Mouse (Mus musculus) brain, embryonic 14.5 days (tissue): Measurements from ENCODE around the gene Sf3a1. TPM values are rescaled to one million over a fixed set of nuclear protein-coding genes. Genes with fewer than 3 reads are reported as not detected.

Experiments
- DNase-seq: peaks from one replicate; pipeline ENCODE4 v3.0.0-alpha.2; 2011; ENCODE audit warnings: low read depth
- CTCF ChIP-seq: fragments of 200-500 bp; IDR thresholded peaks from 2 replicates; pipeline ENCODE4 v1.5.1; 2012; ENCODE audit warnings: inconsistent platforms, mild to moderate bottlenecking, moderate library complexity, borderline replicate concordance; ENCODE audit not compliant: insufficient read depth, insufficient read length; ENCODE audit errors: extremely low read depth
- POLR2A ChIP-seq: fragments of 200-500 bp; IDR thresholded peaks from 2 replicates; pipeline ENCODE4 v1.6.1; 2012; ENCODE audit warnings: mild to moderate bottlenecking, inconsistent platforms, borderline replicate concordance; ENCODE audit not compliant: poor library complexity, insufficient read depth, insufficient read length, severe bottlenecking; ENCODE audit errors: extremely low read depth
- polyA plus RNA-seq: library from polyadenylated mRNA; depleted of rRNA; stranded (reverse); fragments of >200 nt; gene quantifications from 2 replicates; pipeline ENCODE4 v1.2.3, GENCODE M21; 2012

Sf3a1 gene
- polyA plus RNA-seq, 1 experiment: 84.0 TPM

DNA sequence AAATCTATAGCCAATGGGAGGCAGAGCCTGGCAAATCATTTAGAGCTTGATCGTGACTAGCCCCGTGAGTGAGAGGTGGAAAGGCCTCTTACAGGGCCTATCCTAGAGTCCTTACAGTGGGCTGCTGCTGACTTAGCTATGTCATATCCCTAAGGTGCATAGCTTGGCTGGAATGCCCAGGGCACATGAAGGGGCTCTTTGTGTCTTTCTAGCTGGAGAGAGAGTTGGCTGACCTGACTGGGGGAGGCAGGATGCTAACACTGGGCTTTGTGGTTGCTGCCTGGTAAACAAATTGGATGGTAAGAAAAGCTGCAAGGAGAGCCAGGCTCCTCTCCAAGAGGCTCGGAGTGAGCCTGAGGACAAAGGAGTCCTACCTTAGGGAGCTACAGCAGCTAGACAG lies 32.6 kb downstream of the Sf3a1 start:
- DNase-seq: no peak
- TF ChIP-seq CTCF (no peak), POLR2A (no peak)

DNA sequence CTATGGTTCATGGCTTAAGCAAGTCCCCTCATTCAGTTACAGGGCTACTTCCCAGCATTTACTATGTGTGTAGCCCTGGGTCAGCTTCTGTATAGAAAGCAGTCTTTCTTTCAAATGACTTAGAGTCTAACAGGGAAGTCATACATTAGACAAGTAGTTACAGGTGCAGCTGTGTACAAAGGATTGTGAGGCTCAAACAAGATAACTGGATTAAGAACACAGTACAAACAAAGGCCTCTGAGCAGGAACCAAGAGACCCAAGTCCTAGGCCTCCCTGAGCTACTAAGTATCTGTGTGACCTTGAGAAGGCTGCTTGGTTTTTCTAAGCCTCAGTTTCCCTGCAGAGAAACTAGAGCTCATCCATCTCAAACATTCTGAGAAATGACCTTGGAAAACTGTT lies 33.3 kb downstream of the Sf3a1 start:
- TF ChIP-seq CTCF: no peak
- DNase-seq: no peak

DNA sequence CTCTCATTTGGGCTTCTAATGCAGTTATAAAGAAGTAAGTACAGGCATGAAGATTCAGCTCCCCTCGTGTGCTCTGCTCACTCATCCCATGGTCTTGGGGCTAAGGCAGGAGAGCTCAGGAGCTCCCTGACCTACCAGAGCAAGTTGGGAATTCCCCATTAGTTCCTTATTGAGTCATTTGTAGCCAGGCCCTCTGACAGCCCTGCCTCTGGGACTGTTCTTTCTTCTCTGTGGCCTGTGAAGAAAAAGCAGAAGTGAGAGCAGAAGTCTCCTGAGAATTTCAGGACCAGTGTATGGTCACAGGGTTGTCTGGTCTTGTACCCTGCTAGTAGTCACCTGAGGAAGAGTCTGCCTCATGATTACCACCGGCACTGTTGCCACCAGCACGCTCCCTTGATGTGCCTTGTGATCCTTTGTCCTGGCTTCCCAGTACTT lies 35.5 kb downstream of the Sf3a1 start:
- TF ChIP-seq CTCF (no peak), POLR2A (no peak)
- DNase-seq: no peak

DNA sequence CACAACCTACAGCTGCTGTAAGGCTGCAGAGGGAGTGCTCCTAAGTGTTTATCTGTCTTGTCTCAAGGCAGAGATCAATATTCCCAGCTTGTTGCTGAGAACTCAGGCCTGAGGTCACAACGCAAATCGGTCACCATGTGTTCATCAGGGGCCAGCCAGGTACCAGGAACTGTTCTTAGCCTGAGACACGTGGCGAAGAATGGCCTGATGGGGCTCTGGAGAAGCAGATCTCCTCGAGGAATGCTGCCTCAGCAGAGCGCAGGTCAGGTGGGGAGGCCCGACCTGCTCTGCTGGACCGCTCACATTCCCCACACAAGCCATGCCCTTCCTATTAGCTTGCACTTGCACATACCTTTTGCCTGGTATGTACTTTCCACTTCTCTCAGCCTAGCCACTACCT lies 36.5 kb downstream of the Sf3a1 start:
- TF ChIP-seq POLR2A: no peak
- TF ChIP-seq CTCF: no peak
- DNase-seq: no peak

- no peak for TF ChIP-seq CTCF
- TF ChIP-seq POLR2A: no peak
- peak; percentile 5 for DNase-seq
Measured at GRCm38 (mm10) chr11:4197691-4198090, 37.5 kb downstream of the Sf3a1 start.

DNA sequence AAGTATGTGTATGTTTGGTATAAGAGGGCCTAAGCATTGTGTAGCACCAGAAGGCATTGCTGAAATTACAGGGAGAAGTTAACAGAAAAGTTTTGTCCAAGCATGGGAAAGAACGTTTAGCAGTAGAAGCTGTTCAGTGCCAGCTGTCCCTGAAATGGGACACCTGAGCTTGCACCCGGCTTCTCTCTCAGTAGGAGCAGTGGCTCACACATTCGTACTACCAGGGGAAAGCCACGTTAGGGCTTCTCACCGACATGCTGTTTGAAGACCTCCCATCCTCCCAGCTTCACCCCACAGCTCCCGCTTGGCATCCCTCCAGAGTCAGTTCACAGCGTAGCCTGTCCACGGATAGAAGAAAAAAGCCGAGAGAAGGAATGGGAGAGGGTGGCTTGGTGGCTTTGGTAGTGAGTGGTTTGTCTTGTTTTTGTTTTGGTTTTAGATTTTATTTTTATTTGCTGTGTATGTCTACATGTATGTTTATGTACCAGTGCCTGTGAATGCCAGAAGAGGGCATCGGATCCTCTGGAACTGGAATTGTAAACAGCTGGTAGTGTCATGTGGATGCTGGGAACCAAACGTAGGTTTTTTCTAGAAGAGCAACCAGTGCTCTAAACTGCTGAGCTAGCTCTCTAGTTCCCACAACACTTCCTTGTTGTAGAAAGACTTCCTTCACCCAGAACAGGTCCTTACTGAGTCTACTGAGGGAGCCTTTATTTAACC lies 42.0 kb downstream of the Sf3a1 start:
- DNase-seq: no peak
- no peak for TF ChIP-seq POLR2A
- no peak for TF ChIP-seq CTCF

- TF ChIP-seq POLR2A: no peak
- no peak for TF ChIP-seq CTCF
- no peak for DNase-seq
Measured at GRCm38 (mm10) chr11:4202995-4203704, 43.0 kb downstream of the Sf3a1 start.

DNA sequence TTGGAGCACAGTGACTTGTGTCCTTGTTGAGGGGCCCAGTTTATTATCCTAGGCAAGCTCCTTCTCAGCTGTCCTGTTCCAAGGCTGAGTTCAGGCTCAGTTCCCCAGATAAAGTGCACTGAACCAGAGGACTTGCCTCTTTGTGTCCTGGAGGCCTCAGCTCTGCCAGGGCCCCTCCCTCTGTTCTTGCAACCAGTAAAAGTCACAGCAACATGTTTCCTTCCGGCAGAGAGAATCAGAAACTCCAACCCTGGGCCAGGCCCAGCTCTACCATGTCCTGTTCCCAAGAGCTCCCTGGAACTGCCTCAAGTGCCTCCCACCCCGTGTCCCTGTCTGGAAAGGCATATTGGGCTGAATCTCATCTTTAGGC lies 43.5 kb downstream of the Sf3a1 start:
- TF ChIP-seq CTCF (no peak), POLR2A (no peak)
- DNase-seq: no peak

DNA sequence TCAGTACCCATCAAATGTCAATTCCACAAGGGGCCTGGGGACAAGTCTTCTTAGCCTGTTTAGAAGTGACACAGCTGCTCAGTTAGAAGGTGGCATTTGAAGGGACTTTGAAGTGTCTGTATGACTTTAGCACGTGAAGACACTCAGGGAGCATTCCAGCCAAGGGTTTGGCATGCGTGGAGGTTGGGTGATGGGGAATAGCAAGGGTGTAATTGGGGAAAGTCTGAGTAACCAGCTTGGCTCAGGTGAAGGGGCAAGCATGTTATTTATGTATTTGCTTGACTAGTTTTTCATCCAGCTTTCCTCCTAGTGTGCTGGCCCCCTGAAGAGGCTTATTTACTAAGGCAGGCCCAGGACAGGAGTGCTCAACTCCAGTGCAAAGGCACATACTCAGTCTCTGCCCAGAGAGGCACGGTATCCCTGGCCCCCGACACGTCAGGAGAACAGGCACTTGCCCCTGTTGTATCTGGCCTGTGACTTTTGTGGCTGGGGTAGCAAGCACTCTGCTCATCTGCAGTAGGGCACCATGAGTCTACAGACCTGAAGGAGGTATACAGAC lies 45.0 kb downstream of the Sf3a1 start:
- DNase-seq: no peak
- TF ChIP-seq POLR2A: no peak

- DNase-seq: no peak
- TF ChIP-seq POLR2A: no peak
- TF ChIP-seq CTCF: no peak
Measured at GRCm38 (mm10) chr11:4205951-4206350, 45.8 kb downstream of the Sf3a1 start.

GRCm38 (mm10) chr11:4206563-4206962 lies 46.4 kb downstream of the Sf3a1 start:
- DNase-seq: no peak
- TF ChIP-seq CTCF (no peak), POLR2A (no peak)

DNA sequence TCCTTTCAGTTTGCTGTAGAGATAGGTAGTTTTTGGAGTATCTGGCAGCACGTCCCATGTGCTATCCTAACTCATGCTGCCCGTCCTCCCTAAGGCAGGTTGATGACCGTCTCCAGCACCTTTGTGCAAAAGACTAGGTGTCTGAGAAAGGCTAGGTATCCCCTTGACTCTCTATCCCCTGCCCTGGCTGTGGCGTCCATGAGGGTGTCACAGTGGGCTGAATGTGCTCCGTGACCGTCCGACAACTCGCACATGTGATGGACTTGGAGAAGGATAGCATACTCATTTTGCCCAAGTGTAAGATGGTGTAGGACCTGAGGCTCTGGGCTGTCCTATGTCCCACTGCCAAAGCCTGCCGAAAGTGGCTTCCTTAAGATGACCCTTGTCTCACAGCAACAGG lies 47.5 kb downstream of the Sf3a1 start:
- no peak for DNase-seq
- TF ChIP-seq POLR2A (no peak), CTCF (no peak)
